Mouse (Mus musculus) testis, adult 2 months (tissue): ENCODE results near the gene Ext2.

Experiments
- CTCF ChIP-seq: fragments of 200-500 bp; IDR thresholded peaks from 2 replicates; pipeline ENCODE4 v1.5.1; 2012; ENCODE audit warnings: low read depth, mild to moderate bottlenecking, inconsistent platforms, low read length, moderate library complexity; ENCODE audit not compliant: control insufficient read depth, insufficient read depth, insufficient replicate concordance
- POLR2A ChIP-seq: fragments of 200-500 bp; IDR thresholded peaks from 2 replicates; pipeline ENCODE4 v1.6.1; 2012; ENCODE audit warnings: low read depth, mild to moderate bottlenecking, inconsistent platforms, low read length, moderate library complexity; ENCODE audit not compliant: control insufficient read depth

- no peak for TF ChIP-seq CTCF
- no peak for TF ChIP-seq POLR2A
These were observed 75.7 kb downstream of the Ext2 start for GRCm38 (mm10) chr2:93746620-93747019.
